In genomic region chr7:138367570-138367969, GRCm38 (mm10) we compare ENCODE assay signal across 29 mouse cellular contexts. TPM values are rescaled to one million over a fixed set of nuclear protein-coding genes. Genes with fewer than 3 reads are reported as not detected.
DNase-seq lines count a peak whose midpoint lies in the region; ATAC-seq and TF ChIP-seq lines count a peak whose summit lies in the region.
"Had no signal": no experiment of that assay in that cellular context is flagged by ENCODE, and none has a peak within 500 bp of the region (broad histone marks: within the 10 kb centered on the region; RNA-seq: fewer than 3 reads in every experiment).

No protein-coding gene starts in this region.

- no peak overlapping the region for H3K9ac ChIP-seq in intestine, embryonic 14.5 days (ENCODE audit: low read length)
- no peak overlapping the region for H3K9ac ChIP-seq in intestine, embryonic 15.5 days
- no peak overlapping the region for H3K9ac ChIP-seq in kidney, postnatal 0 days (ENCODE audit: low read depth, low read length)
- H3K9ac ChIP-seq in lung, embryonic 16.5 days (ENCODE audit: low read length): no peak overlapping the region
- H3K9ac ChIP-seq: embryonic facial prominence, embryonic 12.5 days; forebrain, embryonic 15.5 days; hindbrain, embryonic 14.5 days; liver, embryonic 14.5 days; midbrain, embryonic 13.5 days; neural tube, embryonic 13.5 days had no signal

- ATAC-seq in intestine, embryonic 14.5 days (replicated peaks; ENCODE audit: low FRiP score, low TSS enrichment, low read depth): peak; percentile 55; the same call in 1 of the 2 replicates
- no peak for ATAC-seq in intestine, embryonic 15.5 days
- ATAC-seq in kidney, postnatal 0 days (replicated peaks; ENCODE audit: low FRiP score, low read depth): no peak
- peak; percentile 88 for ATAC-seq in lung, embryonic 16.5 days (ENCODE audit: low read depth)
- ATAC-seq: forebrain, embryonic 15.5 days; midbrain, embryonic 13.5 days; Patski had no signal

- H3K9me3 ChIP-seq in intestine, embryonic 14.5 days (ENCODE audit: control insufficient read depth, low read length): no peaks in the 10 kb centered on the region
- no peaks in the 10 kb centered on the region for H3K9me3 ChIP-seq in intestine, embryonic 15.5 days
- H3K9me3 ChIP-seq in kidney, postnatal 0 days (replicated peaks; ENCODE audit: low read length): no peaks in the 10 kb centered on the region
- no peaks in the 10 kb centered on the region for H3K9me3 ChIP-seq in lung, embryonic 16.5 days (ENCODE audit: control insufficient read depth, low read length)
- H3K9me3 ChIP-seq: embryonic facial prominence, embryonic 12.5 days; forebrain, embryonic 15.5 days; midbrain, embryonic 13.5 days; neural tube, embryonic 13.5 days had no signal

- H3K36me3 ChIP-seq in intestine, embryonic 14.5 days (ENCODE audit: control insufficient read depth, insufficient read depth, low read length): no peaks in the 10 kb centered on the region
- H3K36me3 ChIP-seq in intestine, embryonic 15.5 days: no peaks in the 10 kb centered on the region
- no peaks in the 10 kb centered on the region for H3K36me3 ChIP-seq in kidney, postnatal 0 days (ENCODE audit: insufficient read depth, low read length)
- no peaks in the 10 kb centered on the region for H3K36me3 ChIP-seq in lung, embryonic 16.5 days (ENCODE audit: control insufficient read depth, insufficient read depth, low read length)
- H3K36me3 ChIP-seq: embryonic facial prominence, embryonic 12.5 days; forebrain, embryonic 15.5 days; midbrain, embryonic 13.5 days; neural tube, embryonic 13.5 days had no signal

- 39% methylated on average over 7 of the region's 7 CpGs for WGBS in intestine, embryonic 14.5 days
- 47% methylated on average over 7 of the region's 7 CpGs for WGBS in intestine, embryonic 15.5 days
- WGBS in kidney, postnatal 0 days: 57% methylated on average over 7 of the region's 7 CpGs
- 47% methylated on average over 7 of the region's 7 CpGs for WGBS in lung, embryonic 16.5 days

- DNase-seq in intestine, embryonic 14.5 days (ENCODE audit: low spot score): no peak
- peak; percentile 39 for DNase-seq in kidney, postnatal 0 days (ENCODE audit: low spot score)
- no peak for DNase-seq in kidney, adult 9 months
- DNase-seq in lung, postnatal 25 days (ENCODE audit: low spot score): no peak
- no peak for DNase-seq in yolk sac, embryonic 10.5 days (ENCODE audit: low spot score)
- DNase-seq: adrenal gland, postnatal 10 days; cerebellum, adult 11 months; cerebellum, adult 9-10 months; cerebellum, postnatal 36 days; gastrocnemius, adult 2 months; gastrocnemius, postnatal 36 days; heart, adult 18-20 months; layer of hippocampus, adult 9-11 months; liver; right cerebral cortex, postnatal 4 days; thymus, adult 2 months; thymus, postnatal 4 days had no signal

- H3K27ac ChIP-seq in intestine, embryonic 14.5 days (ENCODE audit: low read depth): no peak overlapping the region
- no peak overlapping the region for H3K27ac ChIP-seq in intestine, embryonic 15.5 days
- H3K27ac ChIP-seq in kidney, postnatal 0 days: no peak overlapping the region
- no peak overlapping the region for H3K27ac ChIP-seq in lung, embryonic 16.5 days (ENCODE audit: low read length)
- H3K27ac ChIP-seq: embryonic facial prominence, embryonic 12.5 days; forebrain, embryonic 15.5 days; gastrocnemius, adult 2 months; hindbrain, embryonic 14.5 days; liver, embryonic 14.5 days; macrophage; midbrain, embryonic 13.5 days; neural tube, embryonic 13.5 days; stomach, postnatal 0 days had no signal

- H3K27me3 ChIP-seq in intestine, embryonic 14.5 days (replicated peaks; ENCODE audit: control insufficient read depth, insufficient read depth, low read length): 0 out of 2 replicates have a peak, but pooled peaks cover under 1% of the 10 kb centered on the region
- H3K27me3 ChIP-seq in intestine, embryonic 15.5 days (replicated peaks): no peaks in the 10 kb centered on the region; the same call in 1 of the 2 replicates
- no peaks in the 10 kb centered on the region for H3K27me3 ChIP-seq in kidney, postnatal 0 days (ENCODE audit: insufficient read depth, low read length)
- H3K27me3 ChIP-seq in lung, embryonic 16.5 days (ENCODE audit: control insufficient read depth, insufficient read depth, low read depth, low read length): no peaks in the 10 kb centered on the region
- H3K27me3 ChIP-seq: embryonic facial prominence, embryonic 12.5 days; forebrain, embryonic 15.5 days; midbrain, embryonic 13.5 days; neural tube, embryonic 13.5 days; Patski had no signal

- H3K4me1 ChIP-seq in intestine, embryonic 14.5 days (replicated peaks; ENCODE audit: control insufficient read depth, insufficient read depth, low read length): peaks cover 7% of the 10 kb centered on the region
- 0 out of 2 replicates have a peak, but pooled peaks cover 2% of the 10 kb centered on the region for H3K4me1 ChIP-seq in intestine, embryonic 15.5 days (replicated peaks)
- no peaks in the 10 kb centered on the region for H3K4me1 ChIP-seq in kidney, postnatal 0 days (replicated peaks; ENCODE audit: insufficient read depth, low read length)
- H3K4me1 ChIP-seq in lung, embryonic 16.5 days (replicated peaks; ENCODE audit: control insufficient read depth, insufficient read depth, low read length): peaks cover 5% of the 10 kb centered on the region; the same call in 1 of the 2 replicates
- H3K4me1 ChIP-seq: embryonic facial prominence, embryonic 12.5 days; forebrain, embryonic 15.5 days; midbrain, embryonic 13.5 days had no signal

- H3K4me3 ChIP-seq in intestine, embryonic 14.5 days (ENCODE audit: low read depth, low read length): no peak overlapping the region
- H3K4me3 ChIP-seq in intestine, embryonic 15.5 days (replicated peaks): no peak overlapping the region
- no peak overlapping the region for H3K4me3 ChIP-seq in kidney, postnatal 0 days (replicated peaks; ENCODE audit: low read depth, low read length)
- H3K4me3 ChIP-seq in lung, embryonic 16.5 days (ENCODE audit: low read length): no peak overlapping the region
- H3K4me3 ChIP-seq: embryonic facial prominence, embryonic 12.5 days; forebrain, embryonic 15.5 days; gastrocnemius, adult 2 months; midbrain, embryonic 13.5 days; neural tube, embryonic 13.5 days had no signal

- H3K4me2 ChIP-seq in intestine, embryonic 14.5 days (ENCODE audit: low read length): no peak overlapping the region
- no peak overlapping the region for H3K4me2 ChIP-seq in intestine, embryonic 15.5 days (replicated peaks)
- no peak overlapping the region for H3K4me2 ChIP-seq in kidney, postnatal 0 days (ENCODE audit: low read length)
- no peak overlapping the region for H3K4me2 ChIP-seq in lung, embryonic 16.5 days (ENCODE audit: low read depth, low read length)
- H3K4me2 ChIP-seq: embryonic facial prominence, embryonic 12.5 days; forebrain, embryonic 15.5 days; heart, embryonic 11.5 days; hindbrain, embryonic 14.5 days; midbrain, embryonic 13.5 days; neural tube, embryonic 13.5 days had no signal

- TF ChIP-seq CTCF in kidney, postnatal 0 days (IDR thresholded peaks at IDR 0.05; ENCODE audit: low read depth): no peak

RNA-seq across cellular contexts. Expression of gene Tcerg1l, which starts 30.0 kb away (rescaled TPM):
- polyA plus RNA-seq in intestine, embryonic 14.5 days (2014; fragmentation: Nextera tagmentation; extraction: Ambion mirVana): 0.55 and 0.78 TPM in 2 replicates
- polyA plus RNA-seq in intestine, embryonic 15.5 days (2015; fragmentation: Nextera tagmentation; extraction: Ambion mirVana): 0.29 and 0.73 TPM in 2 replicates
- 1.4 and 2.0 TPM in 2 replicates for polyA plus RNA-seq in kidney, postnatal 0 days (2015; fragmentation: Nextera tagmentation; extraction: Ambion mirVana)
- 0.41 and 0.53 TPM in 2 replicates for polyA plus RNA-seq in lung, embryonic 16.5 days (2015; fragmentation: Nextera tagmentation; extraction: Ambion mirVana)
- polyA plus RNA-seq: macrophage had no signal

Comparison
In these comparisons a context has a peak if more than half of its experiments do, and no peak if none do; other contexts are left out.
1. ATAC-seq: peak in intestine, embryonic 14.5 days (single experiment) and lung, embryonic 16.5 days (single experiment); none in intestine, embryonic 15.5 days (single experiment) and kidney, postnatal 0 days (single experiment).